Comparison of ENCODE assay signal across 18 mouse cellular contexts in genomic region chr9:72719143-72719542, GRCm38 (mm10). TPM values are rescaled to one million over a fixed set of nuclear protein-coding genes. Genes with fewer than 3 reads are reported as not detected.
DNase-seq lines count a peak whose midpoint lies in the region; TF ChIP-seq lines count a peak whose summit lies in the region.
"Had no signal": no experiment of that assay in that cellular context is flagged by ENCODE, and none has a peak within 500 bp of the region (broad histone marks: within the 10 kb centered on the region; RNA-seq: fewer than 3 reads in every experiment).

No protein-coding gene starts in this region.

- no peak for DNase-seq in gastrocnemius, adult 2 months
- no peak for DNase-seq in gastrocnemius, adult 18-20 months (ENCODE audit: low spot score)
- no peak for DNase-seq in MEL (ENCODE audit: low read depth, low spot score)
- no peak for DNase-seq in adrenal gland, adult 2 months
- DNase-seq: adrenal gland, adult 8-10 months; adrenal gland, postnatal 10 days; adrenal gland, postnatal 14 days; adrenal gland, postnatal 25 days; adrenal gland, postnatal 36 days; B cell, adult 2 months; cerebellum, adult 11 months; cerebellum, adult 11-12 months; cerebellum, adult 18-20 months; cerebellum, adult 2 months; cerebellum, adult 8-10 months had no signal

- TF ChIP-seq CTCF in gastrocnemius, adult 2 months (IDR thresholded peaks at IDR 0.05): no peak
- TF ChIP-seq CTCF in MEL (IDR thresholded peaks at IDR 0.05 in 2 of 3, conservative IDR thresholded peaks at IDR 0.05 in 1 of 3; ENCODE audit: control insufficient read depth in 1 of 3, insufficient read depth in 1 of 3, low read depth in 2 of 3, low read length in 3 of 3, poor library complexity in 1 of 3, severe bottlenecking in 1 of 3): no peak

- H3K4me1 ChIP-seq in MEL (ENCODE audit: control insufficient read depth in 1 of 2, insufficient read depth in 2 of 2, low read length in 2 of 2): peaks cover 2 to 10% of the 10 kb centered on the region in 2 experiments; a peak in 3 of 4 replicates

- no peak for TF ChIP-seq POLR2A in MEL (IDR thresholded peaks at IDR 0.05; ENCODE audit: control insufficient read depth in 1 of 2, insufficient read depth in 1 of 2, low read depth in 1 of 2, low read length in 2 of 2, poor library complexity in 1 of 2)

- H3K79me2 ChIP-seq in MEL (ENCODE audit: control insufficient read depth, insufficient read depth, low read length, poor library complexity): no peaks in the 10 kb centered on the region; the same call in 1 of the 2 replicates

- peak in 1 of 2 experiments; percentile 19; a peak in 1 of 4 replicates for TF ChIP-seq EP300 in MEL (IDR thresholded peaks at IDR 0.05; ENCODE audit: low read depth in 1 of 2, low read length in 2 of 2)

- H3K36me3 ChIP-seq in MEL (ENCODE audit: control insufficient read depth in 1 of 2, insufficient read depth in 2 of 2, low read length in 2 of 2): peaks cover 25 to 70% of the 10 kb centered on the region in 2 experiments

- H3K27me3 ChIP-seq in MEL (ENCODE audit: control insufficient read depth in 1 of 2, insufficient read depth in 2 of 2, low read length in 2 of 2): no peaks in the 10 kb centered on the region
- H3K27me3 ChIP-seq: CH12.LX, Patski had no signal

- intact Hi-C loops in gastrocnemius, adult 2 months (cut with DNase I): no loop called here

- H3K9ac ChIP-seq in MEL (ENCODE audit: control insufficient read depth, low read depth, low read length, poor library complexity, severe bottlenecking): no peak overlapping the region

- H3K4me3 ChIP-seq in gastrocnemius, adult 2 months: no peak overlapping the region
- H3K4me3 ChIP-seq in MEL (ENCODE audit: control insufficient read depth in 1 of 2, insufficient read depth in 1 of 2, low read depth in 2 of 2, low read length in 2 of 2): no peak overlapping the region

- H3K9me3 ChIP-seq in MEL (replicated peaks; ENCODE audit: insufficient read depth, low read length): no peaks in the 10 kb centered on the region
- H3K9me3 ChIP-seq: G1E had no signal

- H3K27ac ChIP-seq in gastrocnemius, adult 2 months: peak overlapping the region; percentile 91
- H3K27ac ChIP-seq in MEL (ENCODE audit: control insufficient read depth, low read depth, low read length): no peak overlapping the region

- TF ChIP-seq RAD21 in MEL (IDR thresholded peaks at IDR 0.05; ENCODE audit: low read depth, low read length): no peak

TF ChIP-seq in MEL, 35 proteins besides CTCF, POLR2A, EP300 and RAD21:
- TF ChIP-seq MEF2A (IDR thresholded peaks at IDR 0.05; ENCODE audit: extremely low read depth, insufficient replicate concordance, low read depth, low read length, poor library complexity, severe bottlenecking): no peak
- TF ChIP-seq ETS1 (IDR thresholded peaks at IDR 0.05; ENCODE audit: low read depth, low read length): no peak
- TF ChIP-seq GABPA (IDR thresholded peaks at IDR 0.05; ENCODE audit: low read depth, low read length): no peak
- TF ChIP-seq HCFC1 (IDR thresholded peaks at IDR 0.05; ENCODE audit: low read depth, low read length): no peak
- no peak for TF ChIP-seq MAZ (IDR thresholded peaks at IDR 0.05; ENCODE audit: low read depth, low read length)
- TF ChIP-seq CHD1 (IDR thresholded peaks at IDR 0.05; ENCODE audit: low read depth, low read length): no peak
- TF ChIP-seq ZMIZ1 (IDR thresholded peaks at IDR 0.05; ENCODE audit: low read depth, low read length): no peak
- TF ChIP-seq SIN3A (IDR thresholded peaks at IDR 0.05; ENCODE audit: low read length): 0 out of 2 replicates have a peak, but pooled peaks have one; percentile 11
- no peak for TF ChIP-seq KAT2A (conservative IDR thresholded peaks at IDR 0.05; ENCODE audit: low read depth, low read length)
- no peak for TF ChIP-seq SMC3 (IDR thresholded peaks at IDR 0.05; ENCODE audit: low read depth, low read length)
- TF ChIP-seq ZNF384 (IDR thresholded peaks at IDR 0.05; ENCODE audit: low read depth, low read length): no peak
- no peak for TF ChIP-seq MYB (IDR thresholded peaks at IDR 0.05; ENCODE audit: low read depth, low read length)
- TF ChIP-seq CHD2 (IDR thresholded peaks at IDR 0.05; ENCODE audit: low read length): no peak
- no peak for TF ChIP-seq ZKSCAN1 (IDR thresholded peaks at IDR 0.05; ENCODE audit: low read depth, low read length)
- TF ChIP-seq JUND (IDR thresholded peaks at IDR 0.05; ENCODE audit: low read depth, low read length): no peak
- TF ChIP-seq MXI1 (IDR thresholded peaks at IDR 0.05; ENCODE audit: low read depth, low read length): no peak; the same call in 1 of the 2 replicates
- no peak for TF ChIP-seq NELFE (IDR thresholded peaks at IDR 0.05; ENCODE audit: low read depth, low read length)
- TF ChIP-seq UBTF (IDR thresholded peaks at IDR 0.05; ENCODE audit: borderline replicate concordance, insufficient read depth, low read depth, low read length): no peak
- TF ChIP-seq USF2 (IDR thresholded peaks at IDR 0.05; ENCODE audit: borderline replicate concordance in 1 of 2, insufficient read depth in 1 of 2, low read depth in 1 of 2, low read length in 2 of 2): no peak
- no peak for TF ChIP-seq NRF1 (IDR thresholded peaks at IDR 0.05; ENCODE audit: insufficient read depth, low read depth, low read length, poor library complexity, severe bottlenecking)
- no peak for TF ChIP-seq TBP (IDR thresholded peaks at IDR 0.05; ENCODE audit: low read depth, low read length)
- no peak for TF ChIP-seq RCOR1 (IDR thresholded peaks at IDR 0.05; ENCODE audit: low read depth, low read length)
- no peak for TF ChIP-seq MYC (IDR thresholded peaks at IDR 0.05; ENCODE audit: low read depth, low read length)
- peak; percentile 53; the same call in 1 of the 2 replicates for TF ChIP-seq USF1 (IDR thresholded peaks at IDR 0.05; ENCODE audit: low read depth, low read length)
- TF ChIP-seq E2F4 (IDR thresholded peaks at IDR 0.05; ENCODE audit: borderline replicate concordance, low read depth, low read length): no peak
- no peak for TF ChIP-seq MAX (IDR thresholded peaks at IDR 0.05; ENCODE audit: low read length)
- no peak for TF ChIP-seq ELF1 (IDR thresholded peaks at IDR 0.05; ENCODE audit: low read depth, low read length)
- TF ChIP-seq BHLHE40 (IDR thresholded peaks at IDR 0.05; ENCODE audit: borderline replicate concordance, low read depth, low read length): peak; percentile 71; the same call in 1 of the 2 replicates
- no peak for TF ChIP-seq ZC3H11A (IDR thresholded peaks at IDR 0.05; ENCODE audit: low read depth, low read length)
- TF ChIP-seq MAFK (IDR thresholded peaks at IDR 0.05; ENCODE audit: borderline replicate concordance, low read depth, low read length): no peak
- peak; percentile 30; the same call in 1 of the 2 replicates for TF ChIP-seq GATA1 (IDR thresholded peaks at IDR 0.05; ENCODE audit: low read depth, low read length)
- no peak for TF ChIP-seq POLR2AphosphoS5 (IDR thresholded peaks at IDR 0.05; ENCODE audit: borderline replicate concordance, low read depth, low read length)
- no peak for TF ChIP-seq POLR2AphosphoS2 (IDR thresholded peaks at IDR 0.05; ENCODE audit: low read length)
- TF ChIP-seq TCF12 (IDR thresholded peaks at IDR 0.05; ENCODE audit: low read depth, low read length): 0 out of 2 replicates have a peak, but pooled peaks have one; percentile 14
- TF ChIP-seq TAL1 (IDR thresholded peaks at IDR 0.05; ENCODE audit: low read length): no peak

RNA-seq across cellular contexts. Expression of gene Nedd4, which starts 57.0 kb away (rescaled TPM):
- total RNA-seq in gastrocnemius, adult 2 months (2021): 100 to 1,000 TPM; 273 to 325 TPM
- total RNA-seq in gastrocnemius, adult 18-20 months (2021): 100 to 1,000 TPM; 266 to 284 TPM
- total RNA-seq in MEL (2012; rRNA removed): 167 and 175 TPM in 2 replicates
- 100 to 1,000 TPM; 216 to 583 TPM for polyA plus RNA-seq in MEL (2012; ENCODE audit: insufficient read depth in 1 of 2, insufficient read length in 2 of 2, low read depth in 1 of 2, low replicate concordance in 2 of 2, missing spikeins in 1 of 2)
- total RNA-seq in adrenal gland, adult 2 months (2021): 100 to 1,000 TPM; 393 to 436 TPM
- 139 and 169 TPM in 2 replicates for polyA plus RNA-seq in adrenal gland, adult 2 months (2012; rRNA removed)
